Mouse (Mus musculus) heart, postnatal 0 days (tissue): ENCODE data around the gene Klhdc9.

Source experiments
- CTCF ChIP-seq: IDR thresholded peaks from 2 replicates; pipeline ENCODE4 v1.5.1; 2016; ENCODE audit warnings: antibody characterized with exemption, control low read depth, low read depth
- EP300 ChIP-seq: IDR thresholded peaks from 2 replicates; pipeline ENCODE4 v1.6.1; 2016; ENCODE audit warnings: antibody characterized with exemption, low read depth

- TF ChIP-seq CTCF (no peak), EP300 (no peak)
These were observed 11.9 kb downstream of the Klhdc9 start for GRCm38 (mm10) chr1:171348665-171349064.
